Mouse (Mus musculus): ENCODE results near the gene Map3k13.

DNA sequence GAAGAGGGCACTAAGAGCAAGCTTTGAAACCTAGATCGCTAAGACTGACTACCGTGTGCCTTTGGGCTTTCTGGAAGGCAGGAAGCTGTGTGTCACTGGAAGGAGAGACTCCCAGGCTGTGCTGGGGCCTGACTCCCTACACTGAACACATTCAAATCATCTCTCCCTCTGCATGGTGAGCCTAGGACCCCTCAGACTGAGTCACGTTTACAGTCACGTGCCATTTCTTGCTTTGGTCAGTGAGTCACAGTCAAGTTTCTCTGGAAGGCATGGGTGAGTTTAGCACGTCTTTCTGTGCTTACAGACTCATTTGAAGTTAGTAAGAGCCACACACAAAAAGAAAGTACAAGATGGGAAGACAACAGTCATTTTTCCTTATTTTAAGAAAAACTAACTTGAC lies 107.1 kb downstream of the Map3k13 start:
- TF ChIP-seq POLR2A (IDR thresholded peaks at IDR 0.05; ENCODE audit: insufficient read depth, low read length) (no peak), CTCF (IDR thresholded peaks at IDR 0.05; ENCODE audit: low read depth, low read length) (no peak)

Data from ES-Bruce4 (cell line).